Mouse (Mus musculus): ENCODE data around the gene Sirt3. TPM values are rescaled to one million over a fixed set of nuclear protein-coding genes. Genes with fewer than 3 reads are reported as not detected.
A peak's percentile ranks its signal among the peaks of the same experiment; 100 is the strongest.

Gene Sirt3
- polyA plus RNA-seq (2014; fragmentation: Nextera tagmentation; extraction: Ambion mirVana) = 31.9 and 34.8 TPM in 2 replicates

DNA sequence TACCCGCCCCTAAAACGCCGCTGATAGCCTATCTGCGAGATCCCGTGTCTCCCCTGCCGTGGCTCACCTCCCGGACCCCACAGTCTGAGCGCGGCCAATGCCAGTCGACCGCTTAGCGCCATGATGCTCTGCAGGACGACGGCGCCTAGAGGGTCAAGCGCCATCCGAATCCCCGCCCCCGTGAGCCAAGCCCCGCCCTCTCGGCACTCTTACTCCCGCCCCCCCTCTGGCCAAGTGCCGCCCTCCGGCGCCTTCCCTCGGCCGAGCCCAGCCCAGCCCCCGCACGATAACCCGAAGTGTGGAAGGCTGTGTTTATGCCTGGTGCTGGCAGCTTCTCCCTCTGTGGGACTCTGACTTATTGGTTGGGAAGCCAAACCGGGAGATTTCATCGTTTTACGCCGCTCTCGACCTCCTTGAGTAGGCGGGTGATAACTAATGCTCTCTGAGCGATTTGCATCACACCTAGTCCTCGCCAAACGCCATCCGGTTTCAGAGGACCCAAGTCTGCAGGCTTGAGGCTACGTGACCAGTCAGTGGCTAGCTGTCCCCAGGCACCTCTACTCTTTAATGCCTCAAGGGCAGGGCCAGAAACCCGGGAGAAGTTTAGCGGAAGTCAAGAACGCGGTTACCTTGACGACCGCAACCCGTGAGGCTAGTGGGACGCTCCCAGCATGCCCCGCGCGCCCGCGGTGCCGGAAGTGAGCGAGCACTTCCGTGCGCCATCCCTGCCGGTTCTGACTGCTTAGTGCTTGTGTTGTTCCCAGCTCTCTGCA, at the start of gene Sirt3, which contains the start of gene Psmd13:
TSS of gene Sirt3 (minus strand) at position 614 of the 773 bp plus-strand sequence.
TSS of gene Psmd13 (plus strand) at position 273 of the 773 bp plus-strand sequence.
- under 1% methylated on average over 58 of the region's 59 CpGs for WGBS (ENCODE audit: insufficient replicate concordance)
- Histone ChIP-seq H3K9ac (ENCODE audit: low read depth, low read length) (peak within 1 kb of the TSS; percentile 72), H3K4me3 (ENCODE audit: low read depth, low read length) (peak within 1 kb of the TSS; percentile 72), H3K27ac (ENCODE audit: low read depth, low read length) (peak within 1 kb of the TSS; percentile 87), H3K4me2 (peak within 1 kb of the TSS; percentile 78), H3K4me1 (ENCODE audit: control insufficient read depth, insufficient read depth, low read length) (peaks cover 7% of the 10 kb centered on the region; the same call in 1 of the 2 replicates), H3K36me3 (ENCODE audit: control insufficient read depth, insufficient read depth, low read length) (0 out of 2 replicates have a peak, but pooled peaks cover 3% of the 10 kb centered on the region), H3K9me3 (replicated peaks; ENCODE audit: control insufficient read depth, low read length) (no peaks in the 10 kb centered on the region), H3K27me3 (ENCODE audit: control insufficient read depth, insufficient read depth, low read length) (no peaks in the 10 kb centered on the region)
- peak; percentile 97 for ATAC-seq (replicated peaks; ENCODE audit: insufficient number of reproducible peaks, low FRiP score, low TSS enrichment)

GRCm38 (mm10) chr7:140927181-140927580, 45.1 kb upstream of the Sirt3 start:
- no peak overlapping the region for H3K4me3 ChIP-seq (ENCODE audit: low read depth, low read length)
- ATAC-seq (replicated peaks; ENCODE audit: insufficient number of reproducible peaks, low FRiP score, low TSS enrichment) = no peak
- no peaks in the 10 kb centered on the region for H3K9me3 ChIP-seq (replicated peaks; ENCODE audit: control insufficient read depth, low read length)
- 83% methylated on average over 6 of the region's 6 CpGs for WGBS (ENCODE audit: insufficient replicate concordance)
- no peak overlapping the region for H3K27ac ChIP-seq (ENCODE audit: low read depth, low read length)
- H3K4me2 ChIP-seq = no peak overlapping the region
- H3K27me3 ChIP-seq (ENCODE audit: control insufficient read depth, insufficient read depth, low read length) = peaks cover 43% of the 10 kb centered on the region
- no peaks in the 10 kb centered on the region for H3K36me3 ChIP-seq (ENCODE audit: control insufficient read depth, insufficient read depth, low read length)
- peaks cover 3% of the 10 kb centered on the region; the same call in 1 of the 2 replicates for H3K4me1 ChIP-seq (ENCODE audit: control insufficient read depth, insufficient read depth, low read length)
- H3K9ac ChIP-seq (ENCODE audit: low read depth, low read length) = no peak overlapping the region

GRCm38 (mm10) chr7:140923070-140923775, 41.1 kb upstream of the Sirt3 start:
- Histone ChIP-seq H3K4me1 (ENCODE audit: control insufficient read depth, insufficient read depth, low read length) (peaks cover 7% of the 10 kb centered on the region; the same call in 1 of the 2 replicates), H3K4me3 (ENCODE audit: low read depth, low read length) (peak overlapping the region; percentile 35; the same call in 1 of the 2 replicates), H3K27ac (ENCODE audit: low read depth, low read length) (no peak overlapping the region), H3K36me3 (ENCODE audit: control insufficient read depth, insufficient read depth, low read length) (no peaks in the 10 kb centered on the region), H3K27me3 (ENCODE audit: control insufficient read depth, insufficient read depth, low read length) (peaks cover 79% of the 10 kb centered on the region), H3K9ac (ENCODE audit: low read depth, low read length) (no peak overlapping the region), H3K9me3 (replicated peaks; ENCODE audit: control insufficient read depth, low read length) (no peaks in the 10 kb centered on the region), H3K4me2 (peak overlapping the region; percentile 62)
- WGBS (ENCODE audit: insufficient replicate concordance) = 22% methylated on average over 30 of the region's 30 CpGs
- ATAC-seq (replicated peaks; ENCODE audit: insufficient number of reproducible peaks, low FRiP score, low TSS enrichment) = no peak

- WGBS (ENCODE audit: insufficient replicate concordance) = under 1% methylated on average over 49 of the region's 49 CpGs
- Histone ChIP-seq H3K27ac (ENCODE audit: low read depth, low read length) (no peak overlapping the region), H3K9me3 (replicated peaks; ENCODE audit: control insufficient read depth, low read length) (no peaks in the 10 kb centered on the region), H3K27me3 (ENCODE audit: control insufficient read depth, insufficient read depth, low read length) (peaks cover 78% of the 10 kb centered on the region), H3K36me3 (ENCODE audit: control insufficient read depth, insufficient read depth, low read length) (no peaks in the 10 kb centered on the region), H3K4me3 (ENCODE audit: low read depth, low read length) (peak overlapping the region; percentile 35), H3K4me2 (peak overlapping the region; percentile 62), H3K4me1 (ENCODE audit: control insufficient read depth, insufficient read depth, low read length) (peaks cover 7% of the 10 kb centered on the region; the same call in 1 of the 2 replicates), H3K9ac (ENCODE audit: low read depth, low read length) (no peak overlapping the region)
- ATAC-seq (replicated peaks; ENCODE audit: insufficient number of reproducible peaks, low FRiP score, low TSS enrichment) = no peak
Observed at GRCm38 (mm10) chr7:140922398-140923069, 40.4 kb upstream of the Sirt3 start.

GRCm38 (mm10) chr7:140921225-140921975, 39.3 kb upstream of the Sirt3 start:
- H3K4me3 ChIP-seq (ENCODE audit: low read depth, low read length) = no peak overlapping the region
- peaks cover 80% of the 10 kb centered on the region for H3K27me3 ChIP-seq (ENCODE audit: control insufficient read depth, insufficient read depth, low read length)
- no peak for ATAC-seq (replicated peaks; ENCODE audit: insufficient number of reproducible peaks, low FRiP score, low TSS enrichment)
- no peaks in the 10 kb centered on the region for H3K9me3 ChIP-seq (replicated peaks; ENCODE audit: control insufficient read depth, low read length)
- no peak overlapping the region for H3K4me2 ChIP-seq
- no peaks in the 10 kb centered on the region for H3K36me3 ChIP-seq (ENCODE audit: control insufficient read depth, insufficient read depth, low read length)
- WGBS (ENCODE audit: insufficient replicate concordance) = 23% methylated on average over 22 of the region's 22 CpGs
- peaks cover 7% of the 10 kb centered on the region; the same call in 1 of the 2 replicates for H3K4me1 ChIP-seq (ENCODE audit: control insufficient read depth, insufficient read depth, low read length)
- H3K9ac ChIP-seq (ENCODE audit: low read depth, low read length) = no peak overlapping the region
- H3K27ac ChIP-seq (ENCODE audit: low read depth, low read length) = no peak overlapping the region

DNA sequence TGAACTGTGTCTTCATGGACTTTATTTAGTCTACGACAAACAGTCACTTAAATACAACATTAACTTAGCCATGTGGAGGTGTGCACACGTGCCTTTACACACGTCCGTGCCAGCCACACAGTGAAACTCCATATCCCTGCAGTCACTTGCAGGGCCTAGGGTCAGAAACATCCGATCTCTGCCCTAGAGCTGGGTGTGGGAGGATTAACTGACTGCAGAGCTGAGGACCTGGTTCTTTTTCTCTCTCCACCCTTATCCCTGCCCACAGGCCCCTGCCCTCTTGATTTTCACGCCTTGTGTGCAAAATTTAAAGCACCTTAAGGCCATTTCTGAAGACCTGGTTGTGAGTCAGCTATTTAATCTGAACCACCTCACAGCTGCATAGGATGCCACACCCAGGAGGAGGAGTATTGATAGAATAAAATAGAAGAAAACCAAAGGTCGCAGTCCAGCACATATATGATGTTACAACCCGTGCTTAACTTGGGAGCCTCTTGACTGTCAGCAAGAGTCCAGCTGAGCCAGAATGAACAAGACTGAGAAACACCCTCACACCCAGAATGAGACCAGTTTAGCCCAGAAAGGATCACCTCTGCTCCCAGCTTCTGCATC, 38.4 kb upstream of the Sirt3 start, which contains the start of gene Nlrp6:
TSS of gene Nlrp6 (plus strand) at position 485 of the 612 bp plus-strand sequence.
- Histone ChIP-seq H3K27ac (ENCODE audit: low read depth, low read length) (no peak within 1 kb of the TSS), H3K27me3 (ENCODE audit: control insufficient read depth, insufficient read depth, low read length) (peaks cover 76% of the 10 kb centered on the region), H3K9ac (ENCODE audit: low read depth, low read length) (no peak within 1 kb of the TSS), H3K36me3 (ENCODE audit: control insufficient read depth, insufficient read depth, low read length) (no peaks in the 10 kb centered on the region), H3K4me3 (ENCODE audit: low read depth, low read length) (no peak within 1 kb of the TSS), H3K9me3 (replicated peaks; ENCODE audit: control insufficient read depth, low read length) (no peaks in the 10 kb centered on the region), H3K4me2 (no peak within 1 kb of the TSS), H3K4me1 (ENCODE audit: control insufficient read depth, insufficient read depth, low read length) (peaks cover 7% of the 10 kb centered on the region; the same call in 1 of the 2 replicates)
- no peak for ATAC-seq (replicated peaks; ENCODE audit: insufficient number of reproducible peaks, low FRiP score, low TSS enrichment)
- WGBS (ENCODE audit: insufficient replicate concordance) = 73% methylated on average over 8 of the region's 8 CpGs

DNA sequence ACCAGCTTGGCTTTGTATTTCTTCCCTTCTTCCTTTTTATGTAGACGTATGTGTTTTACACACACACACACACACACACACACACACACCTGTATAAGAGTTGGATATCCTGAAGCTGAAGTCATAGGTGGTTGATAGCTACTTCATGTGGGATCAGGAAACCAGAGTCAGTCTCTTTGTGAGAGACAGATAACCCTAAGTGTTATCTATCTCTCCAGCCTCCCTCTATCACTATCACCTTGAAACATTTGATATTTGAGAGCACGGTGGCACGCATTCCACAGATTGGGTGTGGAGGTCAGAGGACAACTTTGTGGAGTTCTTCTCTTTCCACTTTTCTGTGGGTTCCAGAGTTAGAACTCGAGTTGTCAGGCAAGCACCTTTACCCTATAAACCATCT, 37.8 kb upstream of the Sirt3 start:
- Histone ChIP-seq H3K9me3 (replicated peaks; ENCODE audit: control insufficient read depth, low read length) (no peaks in the 10 kb centered on the region), H3K36me3 (ENCODE audit: control insufficient read depth, insufficient read depth, low read length) (no peaks in the 10 kb centered on the region), H3K4me3 (ENCODE audit: low read depth, low read length) (no peak overlapping the region), H3K27me3 (ENCODE audit: control insufficient read depth, insufficient read depth, low read length) (peaks cover 70% of the 10 kb centered on the region), H3K27ac (ENCODE audit: low read depth, low read length) (no peak overlapping the region), H3K9ac (ENCODE audit: low read depth, low read length) (no peak overlapping the region), H3K4me1 (ENCODE audit: control insufficient read depth, insufficient read depth, low read length) (peaks cover 7% of the 10 kb centered on the region; the same call in 1 of the 2 replicates), H3K4me2 (no peak overlapping the region)
- 34% methylated on average over 4 of the region's 4 CpGs for WGBS (ENCODE audit: insufficient replicate concordance)
- no peak for ATAC-seq (replicated peaks; ENCODE audit: insufficient number of reproducible peaks, low FRiP score, low TSS enrichment)
